8 mouse cellular contexts compared by ENCODE assay signal in genomic region chr8:120693861-120694493, GRCm38 (mm10). TPM values are rescaled to one million over a fixed set of nuclear protein-coding genes. Genes with fewer than 3 reads are reported as not detected.
DNase-seq lines count a peak whose midpoint lies in the region; ATAC-seq and TF ChIP-seq lines count a peak whose summit lies in the region.

No protein-coding gene starts in this region.

- H3K27ac ChIP-seq in midbrain, embryonic 10.5 days (replicated peaks) = no peak overlapping the region
- no peak overlapping the region for H3K27ac ChIP-seq in midbrain, postnatal 0 days (ENCODE audit: low read depth, low read length)
- H3K27ac ChIP-seq in hindbrain, embryonic 10.5 days = no peak overlapping the region; the same call in 1 of the 2 replicates

- H3K4me1 ChIP-seq in midbrain, embryonic 10.5 days = peaks cover 14% of the 10 kb centered on the region; the same call in 1 of the 2 replicates
- H3K4me1 ChIP-seq in midbrain, postnatal 0 days (ENCODE audit: insufficient read depth, low read length) = 0 out of 2 replicates have a peak, but pooled peaks cover 6% of the 10 kb centered on the region
- peaks cover 16% of the 10 kb centered on the region for H3K4me1 ChIP-seq in hindbrain, embryonic 10.5 days (replicated peaks)

- H3K9ac ChIP-seq in midbrain, postnatal 0 days (replicated peaks; ENCODE audit: low read length, poor library complexity, severe bottlenecking) = no peak overlapping the region

- ATAC-seq in midbrain, postnatal 0 days (ENCODE audit: low FRiP score) = no peak
- peak; percentile 57 for ATAC-seq in common myeloid progenitor, adult 5-6 weeks (replicated peaks; ENCODE audit: low read depth, poor library complexity, severe bottlenecking)
- ATAC-seq in inflammation-experienced regulatory T-cells, adult 6 months = no peak

- H3K36me3 ChIP-seq in midbrain, embryonic 10.5 days = no peaks in the 10 kb centered on the region
- no peaks in the 10 kb centered on the region for H3K36me3 ChIP-seq in midbrain, postnatal 0 days (ENCODE audit: insufficient read depth, low read length)
- no peaks in the 10 kb centered on the region for H3K36me3 ChIP-seq in hindbrain, embryonic 10.5 days

- H3K9me3 ChIP-seq in midbrain, embryonic 10.5 days (replicated peaks) = peaks cover 6% of the 10 kb centered on the region; the same call in 1 of the 2 replicates
- H3K9me3 ChIP-seq in midbrain, postnatal 0 days (ENCODE audit: low read length) = no peaks in the 10 kb centered on the region
- 0 out of 2 replicates have a peak, but pooled peaks cover 3% of the 10 kb centered on the region for H3K9me3 ChIP-seq in hindbrain, embryonic 10.5 days

- H3K4me2 ChIP-seq in midbrain, postnatal 0 days (ENCODE audit: low read depth, low read length, poor library complexity, severe bottlenecking) = no peak overlapping the region

- H3K4me3 ChIP-seq in midbrain, embryonic 10.5 days = no peak overlapping the region
- no peak overlapping the region for H3K4me3 ChIP-seq in midbrain, postnatal 0 days (ENCODE audit: low read depth, low read length)
- H3K4me3 ChIP-seq in hindbrain, embryonic 10.5 days = no peak overlapping the region

- no peak for TF ChIP-seq CTCF in midbrain, postnatal 0 days (IDR thresholded peaks at IDR 0.05)

- no peaks in the 10 kb centered on the region for H3K27me3 ChIP-seq in midbrain, embryonic 10.5 days (ENCODE audit: low read depth, poor library complexity, severe bottlenecking)
- no peaks in the 10 kb centered on the region for H3K27me3 ChIP-seq in midbrain, postnatal 0 days (ENCODE audit: insufficient read depth, low read length)
- peaks cover 5% of the 10 kb centered on the region; the same call in 1 of the 2 replicates for H3K27me3 ChIP-seq in hindbrain, embryonic 10.5 days (ENCODE audit: insufficient read depth, poor library complexity, severe bottlenecking)

- 60% methylated on average over 22 of the region's 22 CpGs for WGBS in midbrain, embryonic 10.5 days
- 60% methylated on average over 22 of the region's 22 CpGs for WGBS in midbrain, postnatal 0 days
- WGBS in hindbrain, embryonic 10.5 days = 56% methylated on average over 22 of the region's 22 CpGs

- peak; percentile 25 for DNase-seq in midbrain, embryonic 10.5 days (ENCODE audit: low spot score)
- DNase-seq in midbrain, postnatal 0 days (ENCODE audit: low spot score) = no peak
- DNase-seq in kidney, postnatal 25 days = peak; percentile 75 to 79
- DNase-seq in mesoderm, embryonic 11.5 days (ENCODE audit: low read depth, low spot score) = peak; percentile 50
- no peak for DNase-seq in hindbrain, embryonic 10.5 days (ENCODE audit: low spot score)
- no peak for DNase-seq in frontal cortex, postnatal 25 days (ENCODE audit: low spot score in 2 of 2)

RNA-seq across cellular contexts. Expression of gene Emc8, which starts 25.6 kb away (rescaled TPM):
- 347 and 384 TPM in 2 replicates for polyA plus RNA-seq in midbrain, embryonic 10.5 days (2016; fragmentation: Nextera tagmentation; extraction: Ambion mirVana)
- total RNA-seq in midbrain, postnatal 0 days (2014; rRNA removed) = 30.5 and 43.2 TPM in 2 replicates
- 91.6 and 95.8 TPM in 2 replicates for polyA plus RNA-seq in midbrain, postnatal 0 days (2015; fragmentation: Nextera tagmentation; extraction: Ambion mirVana)
- 44.9 and 59.9 TPM in 2 replicates for total RNA-seq in common myeloid progenitor, adult 5-6 weeks (2017)
- 312 and 362 TPM in 2 replicates for polyA plus RNA-seq in hindbrain, embryonic 10.5 days (2016; fragmentation: Nextera tagmentation; extraction: Ambion mirVana)
- 10 to 100 TPM; 41.3 to 90.8 (median 53.1) TPM for polyA plus RNA-seq in inflammation-experienced regulatory T-cells, adult 6 months (2017; shearing (Covaris generic))

RNA-seq across cellular contexts. Expression of gene Cox4i1, which starts 26.0 kb away (rescaled TPM):
- 948 and 963 TPM in 2 replicates for polyA plus RNA-seq in midbrain, embryonic 10.5 days (2016; fragmentation: Nextera tagmentation; extraction: Ambion mirVana)
- 493 and 558 TPM in 2 replicates for total RNA-seq in midbrain, postnatal 0 days (2014; rRNA removed)
- polyA plus RNA-seq in midbrain, postnatal 0 days (2015; fragmentation: Nextera tagmentation; extraction: Ambion mirVana) = 1,374 and 1,478 TPM in 2 replicates
- 392 and 496 TPM in 2 replicates for total RNA-seq in common myeloid progenitor, adult 5-6 weeks (2017)
- 921 and 1,059 TPM in 2 replicates for polyA plus RNA-seq in hindbrain, embryonic 10.5 days (2016; fragmentation: Nextera tagmentation; extraction: Ambion mirVana)
- polyA plus RNA-seq in inflammation-experienced regulatory T-cells, adult 6 months (2017; shearing (Covaris generic)) = 1,000 to 10,000 TPM; 1,064 to 1,179 (median 1,122) TPM

RNA-seq across cellular contexts. Expression of gene Gm27021, which starts 26.1 kb away (rescaled TPM):
- polyA plus RNA-seq in midbrain, embryonic 10.5 days (2016; fragmentation: Nextera tagmentation; extraction: Ambion mirVana) = 3.1 and 3.5 TPM in 2 replicates
- total RNA-seq in midbrain, postnatal 0 days (2014; rRNA removed) = 3.9 and 13.8 TPM in 2 replicates
- polyA plus RNA-seq in midbrain, postnatal 0 days (2015; fragmentation: Nextera tagmentation; extraction: Ambion mirVana) = 7.9 and 9.1 TPM in 2 replicates
- total RNA-seq in common myeloid progenitor, adult 5-6 weeks (2017) = not detected in 2 replicates
- polyA plus RNA-seq in hindbrain, embryonic 10.5 days (2016; fragmentation: Nextera tagmentation; extraction: Ambion mirVana) = 3.2 and 4.0 TPM in 2 replicates
- under 1 TPM in 1 of 3 experiments, not detected in 2; 0.98 TPM for polyA plus RNA-seq in inflammation-experienced regulatory T-cells, adult 6 months (2017; shearing (Covaris generic))

RNA-seq across cellular contexts. Expression of gene Irf8, which starts 42.2 kb away (rescaled TPM):
- polyA plus RNA-seq in midbrain, embryonic 10.5 days (2016; fragmentation: Nextera tagmentation; extraction: Ambion mirVana) = 6.9 and 7.6 TPM in 2 replicates
- total RNA-seq in midbrain, postnatal 0 days (2014; rRNA removed) = 3.2 and 3.5 TPM in 2 replicates
- 5.0 and 5.7 TPM in 2 replicates for polyA plus RNA-seq in midbrain, postnatal 0 days (2015; fragmentation: Nextera tagmentation; extraction: Ambion mirVana)
- 97.9 and 117 TPM in 2 replicates for total RNA-seq in common myeloid progenitor, adult 5-6 weeks (2017)
- polyA plus RNA-seq in hindbrain, embryonic 10.5 days (2016; fragmentation: Nextera tagmentation; extraction: Ambion mirVana) = 5.4 and 6.3 TPM in 2 replicates
- 10 to 100 TPM; 14.7 to 24.6 (median 20.5) TPM for polyA plus RNA-seq in inflammation-experienced regulatory T-cells, adult 6 months (2017; shearing (Covaris generic))

RNA-seq across cellular contexts. Expression of gene 1190005I06Rik, which starts 46.5 kb away (rescaled TPM):
- 3.9 TPM in 2 replicates for polyA plus RNA-seq in midbrain, embryonic 10.5 days (2016; fragmentation: Nextera tagmentation; extraction: Ambion mirVana)
- 27.4 and 30.9 TPM in 2 replicates for total RNA-seq in midbrain, postnatal 0 days (2014; rRNA removed)
- 25.4 and 29.5 TPM in 2 replicates for polyA plus RNA-seq in midbrain, postnatal 0 days (2015; fragmentation: Nextera tagmentation; extraction: Ambion mirVana)
- 1.2 TPM in 1 of 2 replicates, not detected in the other for total RNA-seq in common myeloid progenitor, adult 5-6 weeks (2017)
- 2.8 and 4.7 TPM in 2 replicates for polyA plus RNA-seq in hindbrain, embryonic 10.5 days (2016; fragmentation: Nextera tagmentation; extraction: Ambion mirVana)
- 1 to 10 TPM in 1 of 3 experiments, not detected in 2; 1.6 TPM for polyA plus RNA-seq in inflammation-experienced regulatory T-cells, adult 6 months (2017; shearing (Covaris generic))

Comparison
In these comparisons a context has a peak if more than half of its experiments do, and no peak if none do; other contexts are left out.
1. DNase-seq: peak in midbrain, embryonic 10.5 days (single experiment), kidney, postnatal 25 days (2 of 2) and mesoderm, embryonic 11.5 days (single experiment); none in midbrain, postnatal 0 days (single experiment), hindbrain, embryonic 10.5 days (single experiment) and frontal cortex, postnatal 25 days (0 of 2).